Mouse (Mus musculus): ENCODE measurements at regions not wholly inside any gene's neighbourhood (a gene's known extent, or its start where the extent isn't known, plus 50 kb on each side); places are given as distances from the start of the nearest gene placed in this dataset.

- Histone ChIP-seq H3K27ac (no peak overlapping the region), H3K9ac (no peak overlapping the region), H3K4me2 (no peak overlapping the region), H3K36me3 (no peaks in the 10 kb centered on the region), H3K4me3 (no peak overlapping the region), H3K27me3 (no peaks in the 10 kb centered on the region), H3K4me1 (replicated peaks) (0 out of 2 replicates have a peak, but pooled peaks cover 3% of the 10 kb centered on the region), H3K9me3 (no peaks in the 10 kb centered on the region)
- 86% methylated on average over 2 of the region's 2 CpGs for WGBS
- no peak for ATAC-seq (ENCODE audit: low FRiP score)
Observed at GRCm38 (mm10) chr15:57535514-57535913, 58.1 kb upstream of the Slc22a22 start.
